Mouse (Mus musculus) MEL (cell line): ENCODE measurements at regions not wholly inside any gene's neighbourhood (a gene's known extent, or its start where the extent isn't known, plus 50 kb on each side); places are given as distances from the start of the nearest gene placed in this dataset.

Source experiments
- DNase-seq: peaks from one replicate; pipeline ENCODE4 v3.0.0; 2011; ENCODE audit warnings: low read depth, low spot score
- H3K27ac ChIP-seq: 2 replicates; pipeline ENCODE4 v1.5.1; 2012; ENCODE audit warnings: low read depth, mild to moderate bottlenecking, control low read depth, low read length, moderate library complexity; ENCODE audit not compliant: control insufficient read depth
- H3K27me3 ChIP-seq, 2 experiments: fragments of 150-350 bp in 1 of 2; sonication (generic) in 1 of 2; 2 replicates each; pipeline ENCODE4 v1.6.1; 2012; ENCODE audit warnings: low read length in 2 of 2, mild to moderate bottlenecking in 2 of 2, improper control_type of control experiment in 1 of 2, moderate library complexity in 1 of 2; ENCODE audit not compliant: insufficient read depth in 2 of 2, control insufficient read depth in 1 of 2
- H3K36me3 ChIP-seq, 2 experiments: 2 replicates each; pipeline ENCODE4 v1.6.1; 2012 to 2014; ENCODE audit warnings: low read length in 2 of 2, improper control_type of control experiment in 1 of 2, inconsistent platforms in 1 of 2, mild to moderate bottlenecking in 1 of 2; ENCODE audit not compliant: insufficient read depth in 2 of 2, control insufficient read depth in 1 of 2
- H3K4me1 ChIP-seq, 2 experiments: fragments of 150-350 bp in 1 of 2; sonication (generic) in 1 of 2; 2 replicates each; pipeline ENCODE4 v1.6.1; 2012; ENCODE audit warnings: low read length in 2 of 2, improper control_type of control experiment in 1 of 2, mild to moderate bottlenecking in 1 of 2; ENCODE audit not compliant: insufficient read depth in 2 of 2, control insufficient read depth in 1 of 2
- H3K4me3 ChIP-seq, 2 experiments: fragments of 150-350 bp in 1 of 2; sonication (generic) in 1 of 2; 2 replicates each; pipeline ENCODE4 v1.5.1; 2012; ENCODE audit warnings: low read depth in 2 of 2, low read length in 2 of 2, mild to moderate bottlenecking in 2 of 2, moderate library complexity in 2 of 2, control low read depth in 1 of 2, improper control_type of control experiment in 1 of 2; ENCODE audit not compliant: control insufficient read depth in 1 of 2, insufficient read depth in 1 of 2
- H3K79me2 ChIP-seq: 2 replicates; pipeline ENCODE4 v1.6.1; 2012; ENCODE audit warnings: mild to moderate bottlenecking, low read length, moderate library complexity; ENCODE audit not compliant: control insufficient read depth, poor library complexity, insufficient read depth
- H3K9ac ChIP-seq: 2 replicates; pipeline ENCODE4 v1.6.1; 2012; ENCODE audit warnings: low read depth, mild to moderate bottlenecking, control low read depth, low read length, moderate library complexity; ENCODE audit not compliant: control insufficient read depth, poor library complexity, severe bottlenecking
- H3K9me3 ChIP-seq: fragments of 150-350 bp; sonication (generic); replicated peaks from 2 replicates; pipeline ENCODE4 v1.6.1; 2012; ENCODE audit warnings: mild to moderate bottlenecking, low read length, improper control_type of control experiment, moderate library complexity; ENCODE audit not compliant: insufficient read depth
- BHLHE40 ChIP-seq: IDR thresholded peaks from 2 replicates; pipeline ENCODE4 v1.6.1; 2012; ENCODE audit warnings: low read depth, mild to moderate bottlenecking, inconsistent platforms, low read length, improper control_type of control experiment, borderline replicate concordance
- CHD1 ChIP-seq: IDR thresholded peaks from 2 replicates; pipeline ENCODE4 v1.6.1; 2012; ENCODE audit warnings: low read depth, mild to moderate bottlenecking, inconsistent platforms, low read length, improper control_type of control experiment
- CHD2 ChIP-seq: IDR thresholded peaks from 2 replicates; pipeline ENCODE4 v1.6.1; 2011; ENCODE audit warnings: low read length, improper control_type of control experiment
- CTCF ChIP-seq, 3 experiments: IDR thresholded peaks in 2 of 3; conservative IDR thresholded peaks in 1 of 3; 2 replicates each; pipeline ENCODE4 v1.5.1; 2011 to 2012; ENCODE audit warnings: low read length in 3 of 3, low read depth in 2 of 3, mild to moderate bottlenecking in 2 of 3, improper control_type of control experiment in 1 of 3, inconsistent platforms in 1 of 3, mixed read lengths in 1 of 3, moderate library complexity in 1 of 3; ENCODE audit not compliant: control insufficient read depth in 1 of 3, insufficient read depth in 1 of 3, poor library complexity in 1 of 3, severe bottlenecking in 1 of 3
- E2F4 ChIP-seq: IDR thresholded peaks from 2 replicates; pipeline ENCODE4 v1.6.1; 2011; ENCODE audit warnings: low read depth, low read length, improper control_type of control experiment, borderline replicate concordance
- ELF1 ChIP-seq: IDR thresholded peaks from 2 replicates; pipeline ENCODE4 v1.6.1; 2014; ENCODE audit warnings: low read depth, mild to moderate bottlenecking, inconsistent platforms, low read length, improper control_type of control experiment, moderate library complexity
- GABPA ChIP-seq: IDR thresholded peaks from 2 replicates; pipeline ENCODE4 v1.6.1; 2012; ENCODE audit warnings: low read depth, mild to moderate bottlenecking, inconsistent platforms, low read length, improper control_type of control experiment, moderate library complexity
- HCFC1 ChIP-seq: IDR thresholded peaks from 2 replicates; pipeline ENCODE4 v1.6.1; 2012; ENCODE audit warnings: low read depth, mild to moderate bottlenecking, inconsistent platforms, low read length, improper control_type of control experiment, moderate library complexity
- MAX ChIP-seq: IDR thresholded peaks from 2 replicates; pipeline ENCODE4 v1.6.1; 2011; ENCODE audit warnings: low read length, improper control_type of control experiment
- MAZ ChIP-seq: IDR thresholded peaks from 2 replicates; pipeline ENCODE4 v1.6.1; 2012; ENCODE audit warnings: low read depth, mild to moderate bottlenecking, inconsistent platforms, low read length, improper control_type of control experiment
- MEF2A ChIP-seq: IDR thresholded peaks from 2 replicates; pipeline ENCODE4 v1.6.1; 2014; ENCODE audit warnings: low read depth, mild to moderate bottlenecking, inconsistent platforms, low read length, improper control_type of control experiment; ENCODE audit not compliant: poor library complexity, insufficient replicate concordance, severe bottlenecking; ENCODE audit errors: extremely low read depth
- NELFE ChIP-seq: IDR thresholded peaks from 2 replicates; pipeline ENCODE4 v1.6.1; 2011; ENCODE audit warnings: low read depth, low read length, improper control_type of control experiment
- NRF1 ChIP-seq: IDR thresholded peaks from 2 replicates; pipeline ENCODE4 v1.6.1; 2014; ENCODE audit warnings: low read depth, mild to moderate bottlenecking, inconsistent platforms, low read length, improper control_type of control experiment, moderate library complexity; ENCODE audit not compliant: poor library complexity, insufficient read depth, severe bottlenecking
- POLR2A ChIP-seq, 2 experiments: IDR thresholded peaks; 2 replicates each; pipeline ENCODE4 v1.6.1; 2011 to 2012; ENCODE audit warnings: low read length in 2 of 2, mild to moderate bottlenecking in 2 of 2, control low read depth in 1 of 2, improper control_type of control experiment in 1 of 2, low read depth in 1 of 2, moderate library complexity in 1 of 2; ENCODE audit not compliant: control insufficient read depth in 1 of 2, insufficient read depth in 1 of 2, poor library complexity in 1 of 2
- POLR2AphosphoS5 ChIP-seq: IDR thresholded peaks from 2 replicates; pipeline ENCODE4 v1.6.1; 2012; ENCODE audit warnings: low read depth, borderline replicate concordance, mild to moderate bottlenecking, inconsistent platforms, low read length, moderate library complexity, mixed read lengths
- RAD21 ChIP-seq: IDR thresholded peaks from 2 replicates; pipeline ENCODE4 v1.6.1; 2011; ENCODE audit warnings: mild to moderate bottlenecking, low read depth, low read length, improper control_type of control experiment
- RCOR1 ChIP-seq: IDR thresholded peaks from 2 replicates; pipeline ENCODE4 v1.6.1; 2012; ENCODE audit warnings: low read depth, mild to moderate bottlenecking, inconsistent platforms, low read length, improper control_type of control experiment
- SIN3A ChIP-seq: IDR thresholded peaks from 2 replicates; pipeline ENCODE4 v1.6.1; 2012; ENCODE audit warnings: low read length, improper control_type of control experiment, inconsistent platforms
- SMC3 ChIP-seq: IDR thresholded peaks from 2 replicates; pipeline ENCODE4 v1.6.1; 2011; ENCODE audit warnings: low read depth, low read length, improper control_type of control experiment
- TCF12 ChIP-seq: IDR thresholded peaks from 2 replicates; pipeline ENCODE4 v1.6.1; 2014; ENCODE audit warnings: low read depth, mild to moderate bottlenecking, inconsistent platforms, low read length, improper control_type of control experiment, moderate library complexity
- USF1 ChIP-seq: IDR thresholded peaks from 2 replicates; pipeline ENCODE4 v1.6.1; 2014; ENCODE audit warnings: low read depth, mild to moderate bottlenecking, inconsistent platforms, low read length, improper control_type of control experiment, moderate library complexity
- USF2 ChIP-seq, 2 experiments: IDR thresholded peaks; 2 replicates each; pipeline ENCODE4 v1.6.1; 2011 to 2012; ENCODE audit warnings: improper control_type of control experiment in 2 of 2, low read length in 2 of 2, borderline replicate concordance in 1 of 2, inconsistent platforms in 1 of 2, low read depth in 1 of 2, mild to moderate bottlenecking in 1 of 2; ENCODE audit not compliant: insufficient read depth in 1 of 2
- ZKSCAN1 ChIP-seq: IDR thresholded peaks from 2 replicates; pipeline ENCODE4 v1.6.1; 2012; ENCODE audit warnings: low read depth, mild to moderate bottlenecking, inconsistent platforms, low read length, improper control_type of control experiment, moderate library complexity
- ZMIZ1 ChIP-seq: IDR thresholded peaks from 2 replicates; pipeline ENCODE4 v1.6.1; 2012; ENCODE audit warnings: low read depth, mild to moderate bottlenecking, inconsistent platforms, low read length, improper control_type of control experiment, moderate library complexity
- ZNF384 ChIP-seq: IDR thresholded peaks from 2 replicates; pipeline ENCODE4 v1.6.1; 2012; ENCODE audit warnings: low read depth, mild to moderate bottlenecking, inconsistent platforms, low read length, improper control_type of control experiment

DNA sequence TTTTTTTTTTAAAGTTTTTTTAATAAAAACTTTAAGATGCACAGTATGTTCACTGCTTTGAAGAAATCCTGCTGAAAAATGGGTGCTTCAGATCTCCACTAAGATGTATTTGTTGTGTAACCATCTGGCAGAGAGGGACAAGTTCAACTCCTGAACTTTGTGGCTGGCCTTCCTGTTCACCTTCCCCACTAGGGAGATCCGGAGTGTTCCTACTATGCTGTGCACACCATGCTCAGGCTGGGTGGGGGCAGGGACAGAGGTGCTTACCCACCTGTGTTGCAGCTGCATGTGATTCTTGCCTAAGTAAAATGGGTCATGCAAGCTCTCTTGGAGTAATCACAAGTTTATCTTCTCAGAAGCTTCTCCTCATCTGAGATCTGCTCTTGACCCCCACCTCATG lies 377.4 kb upstream of the Arglu1 start:
- no peaks in the 10 kb centered on the region for H3K4me1 ChIP-seq
- H3K9me3 ChIP-seq, result no peaks in the 10 kb centered on the region
- H3K9ac ChIP-seq, result no peak overlapping the region
- TF ChIP-seq NELFE (no peak), CHD1 (no peak), USF1 (no peak), SIN3A (no peak)
- H3K36me3 ChIP-seq, result no peaks in the 10 kb centered on the region
- no peak overlapping the region for H3K27ac ChIP-seq
- DNase-seq, result no peak
- H3K27me3 ChIP-seq, result no peaks in the 10 kb centered on the region
- no peaks in the 10 kb centered on the region for H3K79me2 ChIP-seq
- no peak overlapping the region for H3K4me3 ChIP-seq

DNA sequence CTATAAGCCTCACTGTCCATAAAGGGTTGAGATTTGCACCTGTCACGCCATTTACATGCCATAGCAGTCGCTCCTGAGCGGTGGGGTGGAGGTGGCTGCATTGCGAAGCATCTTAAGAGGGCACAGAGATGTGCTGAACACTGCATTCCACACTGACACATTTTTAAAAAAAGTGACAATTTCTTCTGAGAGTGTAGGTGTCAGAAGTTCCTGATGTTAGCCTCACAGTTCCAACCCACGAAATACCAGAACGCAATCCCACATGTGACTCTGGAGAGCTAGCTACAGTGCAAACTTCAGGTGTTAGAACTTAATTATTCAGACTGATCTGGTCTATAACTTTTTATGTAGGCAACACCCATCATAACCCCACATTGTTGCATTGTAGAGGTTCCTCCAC lies 369.8 kb upstream of the Arglu1 start:
- Histone ChIP-seq H3K4me1 (no peaks in the 10 kb centered on the region), H3K9me3 (no peaks in the 10 kb centered on the region), H3K27ac (no peak overlapping the region), H3K36me3 (no peaks in the 10 kb centered on the region), H3K9ac (no peak overlapping the region), H3K79me2 (no peaks in the 10 kb centered on the region), H3K4me3 (no peak overlapping the region), H3K27me3 (no peaks in the 10 kb centered on the region; a peak in 1 of 4 replicates)
- no peak for DNase-seq
- TF ChIP-seq MAX, result no peak
- no peak for TF ChIP-seq ELF1
- TF ChIP-seq ZMIZ1, result no peak
- no peak for TF ChIP-seq CHD2
- TF ChIP-seq E2F4, result no peak
- TF ChIP-seq POLR2A (IDR thresholded peaks at IDR 0.05; ENCODE audit: control insufficient read depth in 1 of 2, insufficient read depth in 1 of 2, low read depth in 1 of 2, low read length in 2 of 2, poor library complexity in 1 of 2), result no peak
- TF ChIP-seq BHLHE40, result no peak
- TF ChIP-seq MEF2A, result no peak
- no peak for TF ChIP-seq CTCF (IDR thresholded peaks at IDR 0.05 in 2 of 3, conservative IDR thresholded peaks at IDR 0.05 in 1 of 3; ENCODE audit: control insufficient read depth in 1 of 3, insufficient read depth in 1 of 3, low read depth in 2 of 3, low read length in 3 of 3, poor library complexity in 1 of 3, severe bottlenecking in 1 of 3)
- TF ChIP-seq RCOR1, result no peak
- TF ChIP-seq HCFC1, result no peak
- TF ChIP-seq SMC3, result no peak

DNA sequence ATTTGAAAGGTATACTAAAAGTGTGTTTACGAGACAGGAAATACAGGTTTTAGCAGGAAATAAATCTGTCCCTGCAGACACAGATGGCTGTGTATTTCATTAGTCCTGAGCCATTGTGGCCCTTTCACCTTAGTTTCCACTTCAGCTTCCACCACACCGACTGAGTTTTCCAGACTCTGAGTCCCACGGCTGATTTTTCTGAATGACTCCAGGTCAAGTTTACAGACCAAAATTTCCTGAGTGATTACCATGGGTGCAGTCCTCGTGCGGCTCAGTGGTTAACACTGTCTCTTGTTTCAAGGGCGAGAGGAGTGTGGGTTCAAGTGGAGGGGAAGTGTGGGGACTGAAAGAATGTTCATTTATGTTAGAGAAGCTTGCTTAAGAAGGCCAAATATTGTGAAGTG lies 365.1 kb upstream of the Arglu1 start:
- DNase-seq, result no peak
- TF ChIP-seq POLR2AphosphoS5 (no peak), HCFC1 (no peak), ZKSCAN1 (no peak), ZNF384 (no peak), TCF12 (no peak), GABPA (no peak), USF1 (no peak), CTCF (IDR thresholded peaks at IDR 0.05 in 2 of 3, conservative IDR thresholded peaks at IDR 0.05 in 1 of 3; ENCODE audit: control insufficient read depth in 1 of 3, insufficient read depth in 1 of 3, low read depth in 2 of 3, low read length in 3 of 3, poor library complexity in 1 of 3, severe bottlenecking in 1 of 3) (no peak), POLR2A (IDR thresholded peaks at IDR 0.05; ENCODE audit: control insufficient read depth in 1 of 2, insufficient read depth in 1 of 2, low read depth in 1 of 2, low read length in 2 of 2, poor library complexity in 1 of 2) (no peak), NRF1 (no peak), USF2 (IDR thresholded peaks at IDR 0.05; ENCODE audit: borderline replicate concordance in 1 of 2, insufficient read depth in 1 of 2, low read depth in 1 of 2, low read length in 2 of 2) (no peak), RAD21 (no peak), MAZ (no peak), CHD2 (no peak)
- no peaks in the 10 kb centered on the region for H3K4me1 ChIP-seq
- H3K27ac ChIP-seq, result no peak overlapping the region
- H3K27me3 ChIP-seq, result no peaks in the 10 kb centered on the region; a peak in 1 of 4 replicates
- H3K9ac ChIP-seq, result no peak overlapping the region
- H3K79me2 ChIP-seq, result no peaks in the 10 kb centered on the region
- H3K9me3 ChIP-seq, result no peaks in the 10 kb centered on the region
- H3K4me3 ChIP-seq, result no peak overlapping the region
- no peaks in the 10 kb centered on the region for H3K36me3 ChIP-seq
